Mouse (Mus musculus) limb, embryonic 14.5 days (tissue): ENCODE measurements around the gene Get4. TPM values are rescaled to one million over a fixed set of nuclear protein-coding genes. Genes with fewer than 3 reads are reported as not detected.

Experiments used
- ATAC-seq: fragments of 200-750 bp; cut with Nextera tagmentation; 2 replicates; pipeline ENCODE4 v1.8.0; 2017; ENCODE audit warnings: low read depth, moderate number of reproducible peaks, moderate TSS enrichment; ENCODE audit not compliant: low FRiP score
- DNase-seq: peaks from one replicate; pipeline ENCODE4 v3.0.0-alpha.2; 2015; ENCODE audit warnings: low spot score
- H3K27ac ChIP-seq: fragments of 300-500 bp; sonication (generic); replicated peaks from 2 replicates; pipeline ENCODE4 v1.5.1; 2014; ENCODE audit warnings: low read depth, mild to moderate bottlenecking, low read length, moderate library complexity, mixed read lengths
- H3K27me3 ChIP-seq: fragments of 300-500 bp; sonication (generic); 2 replicates; pipeline ENCODE4 v1.6.1; 2014; ENCODE audit warnings: low read length, mixed read lengths; ENCODE audit not compliant: control insufficient read depth, insufficient read depth
- H3K36me3 ChIP-seq: fragments of 300-500 bp; sonication (generic); 2 replicates; pipeline ENCODE4 v1.6.1; 2014; ENCODE audit warnings: mild to moderate bottlenecking, low read length, moderate library complexity, mixed read lengths; ENCODE audit not compliant: control insufficient read depth, insufficient read depth
- H3K4me1 ChIP-seq: fragments of 300-500 bp; sonication (generic); 2 replicates; pipeline ENCODE4 v1.6.1; 2014; ENCODE audit warnings: antibody characterized with exemption, low read length, mixed read lengths; ENCODE audit not compliant: control insufficient read depth, insufficient read depth
- H3K4me2 ChIP-seq: fragments of 300-500 bp; sonication (generic); replicated peaks from 2 replicates; pipeline ENCODE4 v1.6.1; 2014; ENCODE audit warnings: low read depth, mild to moderate bottlenecking, low read length, moderate library complexity; ENCODE audit not compliant: severe bottlenecking
- H3K4me3 ChIP-seq: fragments of 300-500 bp; sonication (generic); replicated peaks from 2 replicates; pipeline ENCODE4 v1.5.1; 2014; ENCODE audit warnings: low read length
- H3K9ac ChIP-seq: fragments of 300-500 bp; sonication (generic); 2 replicates; pipeline ENCODE4 v1.6.1; 2014; ENCODE audit warnings: mild to moderate bottlenecking, low read depth, low read length, moderate library complexity; ENCODE audit not compliant: severe bottlenecking
- H3K9me3 ChIP-seq: fragments of 300-500 bp; sonication (generic); 2 replicates; pipeline ENCODE4 v1.6.1; 2016; ENCODE audit warnings: low read length; ENCODE audit not compliant: control insufficient read depth
- POLR2A ChIP-seq: fragments of 200-500 bp; IDR thresholded peaks from 2 replicates; pipeline ENCODE4 v1.8.0; 2012; ENCODE audit warnings: inconsistent platforms, mild to moderate bottlenecking, moderate library complexity, borderline replicate concordance; ENCODE audit not compliant: insufficient read depth, insufficient read length; ENCODE audit errors: extremely low read depth
- WGBS: fragments of 180-500 bp; shearing (Covaris S2); extraction: QIAGEN DNeasy Blood & Tissue Kit; methylation state at CpG from one replicate; pipeline ENCODE4 v1.1.7; 2014; 5-methylcytosine and 5-hydroxymethylcytosine counted together
- polyA plus RNA-seq, 2 experiments: library from polyadenylated mRNA; depleted of rRNA in 1 of 2; stranded (reverse) in 1 of 2; unstranded in 1 of 2; fragments of >200 nt; fragmentation: Nextera tagmentation in 1 of 2; extraction: Ambion mirVana in 1 of 2; gene quantifications; 2 replicates each; pipeline versions ENCODE4 v1.2.1 to v1.2.3; 2012 to 2014

Gene Get4
- polyA plus RNA-seq, 2 experiments: 136 to 152 TPM

- no peak for TF ChIP-seq POLR2A
- WGBS: 89% methylated on average over 10 of the region's 10 CpGs
- no peak overlapping the region for H3K27ac ChIP-seq
Measured at GRCm38 (mm10) chr5:139208871-139209684, 43.0 kb upstream of the Get4 start.

DNA sequence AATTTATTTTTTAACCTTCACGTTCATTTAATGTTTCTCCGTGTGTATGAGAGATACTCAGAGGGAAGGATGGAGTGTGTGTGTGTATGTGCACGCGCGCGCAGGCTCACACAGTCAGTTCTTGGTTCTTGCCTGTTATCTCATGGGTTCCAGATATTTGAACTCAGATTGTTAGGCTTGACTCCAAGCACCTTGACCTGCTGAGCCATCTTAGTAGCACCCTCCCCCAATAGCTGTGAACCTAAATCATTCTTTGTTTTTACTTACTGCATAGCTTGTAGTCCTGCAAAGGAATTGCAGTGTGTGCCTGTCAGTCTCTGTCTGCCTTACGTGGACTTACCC, 42.5 kb upstream of the Get4 start:
- H3K4me1 ChIP-seq: no peaks in the 10 kb centered on the region
- H3K9ac ChIP-seq: no peak overlapping the region
- no peaks in the 10 kb centered on the region for H3K9me3 ChIP-seq
- TF ChIP-seq POLR2A: no peak
- no peak overlapping the region for H3K4me2 ChIP-seq
- no peaks in the 10 kb centered on the region for H3K27me3 ChIP-seq
- ATAC-seq: no peak
- H3K36me3 ChIP-seq: peaks cover 10% of the 10 kb centered on the region; the same call in 1 of the 2 replicates
- H3K4me3 ChIP-seq: no peak overlapping the region
- H3K27ac ChIP-seq: no peak overlapping the region
- 96% methylated on average over 7 of the region's 7 CpGs for WGBS
- DNase-seq: no peak

More at GRCm38 (mm10) chr5:139208871-139209684, 43.0 kb upstream of the Get4 start:
- no peak overlapping the region for H3K4me3 ChIP-seq
- H3K27me3 ChIP-seq: no peaks in the 10 kb centered on the region
- DNase-seq (no peak), ATAC-seq (no peak)
- H3K4me1 ChIP-seq: no peaks in the 10 kb centered on the region
- no peaks in the 10 kb centered on the region for H3K9me3 ChIP-seq
- no peak overlapping the region for H3K9ac ChIP-seq
- peaks cover 10% of the 10 kb centered on the region; the same call in 1 of the 2 replicates for H3K36me3 ChIP-seq
- no peak overlapping the region for H3K4me2 ChIP-seq

- Histone ChIP-seq H3K27ac (no peak overlapping the region), H3K36me3 (peaks cover 29% of the 10 kb centered on the region), H3K27me3 (no peaks in the 10 kb centered on the region), H3K4me3 (no peak overlapping the region), H3K4me1 (no peaks in the 10 kb centered on the region), H3K9me3 (no peaks in the 10 kb centered on the region), H3K9ac (no peak overlapping the region), H3K4me2 (no peak overlapping the region)
- no peak for DNase-seq
- ATAC-seq: no peak
- 90% methylated on average over 11 of the region's 11 CpGs for WGBS
- TF ChIP-seq POLR2A: no peak
Measured at GRCm38 (mm10) chr5:139211737-139212385, 40.3 kb upstream of the Get4 start.

DNA sequence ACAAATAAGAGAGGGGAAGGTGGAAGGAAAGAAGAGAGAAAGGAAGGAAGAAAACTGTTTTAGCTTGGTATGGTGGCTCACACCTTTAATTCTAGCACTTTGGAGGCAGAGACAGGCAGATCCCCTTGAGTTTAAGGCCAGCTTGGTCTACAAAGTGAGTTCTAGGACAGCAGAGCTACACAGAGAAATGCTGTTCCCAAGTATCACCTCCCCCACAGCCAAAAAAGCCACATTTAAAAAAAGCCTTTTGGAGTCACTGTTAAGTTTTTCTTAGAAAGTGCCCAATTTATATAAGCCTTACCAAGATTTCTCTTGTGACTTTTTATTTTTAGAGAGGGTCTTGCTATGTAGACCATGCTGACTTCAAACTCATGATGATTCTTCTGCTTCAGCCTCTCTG, 37.8 kb upstream of the Get4 start:
- no peak for ATAC-seq
- no peaks in the 10 kb centered on the region for H3K4me1 ChIP-seq
- DNase-seq: no peak
- no peak overlapping the region for H3K4me2 ChIP-seq
- no peak overlapping the region for H3K4me3 ChIP-seq
- no peaks in the 10 kb centered on the region for H3K27me3 ChIP-seq
- no peaks in the 10 kb centered on the region for H3K9me3 ChIP-seq
- no peak overlapping the region for H3K9ac ChIP-seq
- no peak for TF ChIP-seq POLR2A
- no peak overlapping the region for H3K27ac ChIP-seq
- H3K36me3 ChIP-seq: peaks cover 23% of the 10 kb centered on the region

DNA sequence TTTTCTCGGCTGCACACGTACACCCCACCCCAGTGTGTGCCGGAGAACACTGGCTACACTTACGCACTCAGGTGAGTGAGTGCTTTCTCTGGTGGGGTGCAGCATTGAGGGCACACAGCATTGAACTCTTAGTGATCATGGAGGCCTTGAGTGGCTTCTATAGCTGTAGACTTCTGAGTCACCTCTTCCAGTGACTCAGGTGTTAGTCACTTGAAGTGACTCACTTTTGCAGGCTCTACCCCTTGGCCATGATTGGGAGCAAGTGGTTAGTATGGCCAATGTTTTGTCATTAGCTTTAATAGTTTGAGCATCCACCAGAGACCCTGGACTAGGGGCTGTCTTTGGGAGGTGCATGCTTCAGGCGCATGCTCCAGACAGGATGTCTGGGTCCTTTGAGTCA, 36.9 kb upstream of the Get4 start:
- no peak for ATAC-seq
- Histone ChIP-seq H3K9ac (no peak overlapping the region), H3K4me2 (no peak overlapping the region), H3K9me3 (no peaks in the 10 kb centered on the region), H3K4me3 (no peak overlapping the region), H3K36me3 (peaks cover 28% of the 10 kb centered on the region), H3K27me3 (no peaks in the 10 kb centered on the region), H3K27ac (no peak overlapping the region), H3K4me1 (no peaks in the 10 kb centered on the region)
- no peak for TF ChIP-seq POLR2A
- DNase-seq: no peak
- WGBS: 93% methylated on average over 5 of the region's 5 CpGs

DNA sequence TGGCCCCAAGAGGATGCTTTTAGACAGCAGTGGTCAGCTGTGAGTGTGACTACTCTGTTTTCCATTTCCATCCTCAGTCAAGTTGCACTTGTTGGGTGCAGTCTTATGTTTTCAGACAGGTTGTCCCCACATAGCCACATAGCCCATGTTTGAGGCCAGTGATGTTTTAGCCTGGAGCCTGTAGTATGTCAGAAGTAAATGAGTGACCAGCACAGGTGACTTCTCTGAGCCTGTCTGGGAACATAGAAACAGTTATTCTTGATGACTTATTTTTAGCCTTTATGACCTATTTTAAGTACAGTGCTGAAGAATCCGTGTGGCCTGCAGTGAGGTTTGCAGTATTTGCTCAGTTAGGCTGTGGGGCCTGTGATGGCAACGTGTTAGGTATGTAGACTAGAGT, 36.0 kb upstream of the Get4 start:
- Histone ChIP-seq H3K4me1 (no peaks in the 10 kb centered on the region), H3K4me2 (no peak overlapping the region), H3K27me3 (no peaks in the 10 kb centered on the region), H3K36me3 (peaks cover 35% of the 10 kb centered on the region), H3K27ac (no peak overlapping the region), H3K9me3 (no peaks in the 10 kb centered on the region), H3K9ac (no peak overlapping the region), H3K4me3 (no peak overlapping the region)
- TF ChIP-seq POLR2A: no peak
- DNase-seq (no peak), ATAC-seq (no peak)
- 90% methylated on average over 2 of the region's 2 CpGs for WGBS
